Mouse (Mus musculus) layer of hippocampus, adult 8-10 months (tissue): ENCODE data around the gene Rere. TPM values are rescaled to one million over a fixed set of nuclear protein-coding genes. Genes with fewer than 3 reads are reported as not detected.
"Not testable (repeated sequence)": the region's sequence is repeated elsewhere in the genome, so short reads cannot be mapped to it uniquely, and the experiment has no call there.

Experiments used
- DNase-seq, 2 experiments: peaks; one replicate each; pipeline ENCODE4 v3.0.0; 2022; ENCODE audit warnings: low spot score in 2 of 2
- total RNA-seq, 4 experiments: library from RNA; stranded (reverse); gene quantifications; 2 replicates each; pipeline ENCODE4 v1.2.4; 2022

Gene Rere
- total RNA-seq, 4 experiments from 2014 or later: 105 to 123 (median 113) TPM

- DNase-seq: no peak
Observed at GRCm38 (mm10) chr4:150493258-150493937, 212.0 kb downstream of the Rere start.

GRCm38 (mm10) chr4:150493938-150494330 lies 212.5 kb downstream of the Rere start:
- DNase-seq: not testable (repeated sequence)

- DNase-seq: no peak
Observed at GRCm38 (mm10) chr4:150495568-150495967, 214.1 kb downstream of the Rere start.

DNA sequence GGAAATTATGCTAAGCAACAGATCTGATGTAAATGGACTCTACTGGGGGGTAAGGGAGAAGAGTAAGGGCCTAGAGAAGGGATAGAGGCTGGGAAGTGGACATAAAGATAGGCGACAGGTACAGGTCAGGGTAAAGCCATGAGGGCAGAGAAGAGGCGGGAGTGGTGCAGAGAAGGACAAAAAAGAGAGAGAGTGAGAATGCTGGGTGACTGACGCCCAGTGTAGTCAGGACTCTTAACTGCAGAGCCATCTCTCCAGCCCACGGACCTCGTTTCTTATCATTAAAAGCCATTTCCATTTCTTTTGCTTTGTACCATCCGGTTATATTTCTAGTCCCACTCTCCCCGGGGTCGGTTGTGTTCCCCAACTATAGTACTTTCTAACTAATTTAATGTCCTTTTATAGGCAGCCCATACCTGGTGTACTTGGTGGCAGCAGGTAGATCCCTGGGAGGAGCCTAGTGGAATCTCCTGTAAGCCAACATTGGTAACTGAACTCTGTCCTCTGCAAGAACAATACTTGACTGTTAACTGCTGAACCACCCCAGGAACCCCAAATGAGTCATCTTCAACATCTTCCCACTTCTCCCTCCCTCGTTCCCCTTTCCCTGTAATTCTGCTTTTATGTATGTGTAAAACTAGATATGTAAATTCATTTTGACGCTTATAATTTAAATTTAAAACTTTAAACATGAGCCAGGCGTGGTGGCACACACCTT lies 223.0 kb downstream of the Rere start:
- DNase-seq: no peak

DNA sequence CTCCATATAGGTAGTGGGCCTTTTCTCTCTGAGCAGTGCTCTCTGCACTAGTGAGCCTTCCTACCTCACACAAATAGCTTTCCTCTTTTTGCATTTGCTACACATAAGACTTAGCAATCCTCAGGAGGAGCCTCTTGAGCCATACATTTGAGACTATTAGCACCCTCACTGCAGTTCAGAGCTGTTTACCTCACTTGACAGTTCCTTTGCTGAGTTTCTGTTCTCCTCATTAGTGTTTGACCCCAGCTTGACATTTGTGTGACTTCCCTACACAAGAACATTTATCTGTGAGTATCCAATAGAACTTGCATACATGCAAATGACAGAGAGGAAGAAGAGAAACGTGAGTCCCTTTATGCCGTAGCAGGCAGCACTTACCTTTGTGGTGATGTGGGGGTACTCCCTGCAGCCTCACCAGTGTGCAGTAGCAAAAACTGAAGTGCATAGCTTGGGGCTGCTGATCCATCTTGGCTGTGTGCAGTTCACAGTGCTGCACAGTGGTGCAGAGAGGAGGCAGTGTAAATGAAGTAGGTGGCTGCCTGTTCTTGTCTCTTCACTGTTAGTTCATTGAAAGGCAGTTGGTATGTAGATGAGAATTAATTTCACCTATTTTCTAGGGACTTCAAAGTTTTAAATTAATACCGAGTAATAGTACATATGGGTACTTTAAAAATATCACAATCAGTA lies 227.7 kb downstream of the Rere start:
- no peak for DNase-seq

DNA sequence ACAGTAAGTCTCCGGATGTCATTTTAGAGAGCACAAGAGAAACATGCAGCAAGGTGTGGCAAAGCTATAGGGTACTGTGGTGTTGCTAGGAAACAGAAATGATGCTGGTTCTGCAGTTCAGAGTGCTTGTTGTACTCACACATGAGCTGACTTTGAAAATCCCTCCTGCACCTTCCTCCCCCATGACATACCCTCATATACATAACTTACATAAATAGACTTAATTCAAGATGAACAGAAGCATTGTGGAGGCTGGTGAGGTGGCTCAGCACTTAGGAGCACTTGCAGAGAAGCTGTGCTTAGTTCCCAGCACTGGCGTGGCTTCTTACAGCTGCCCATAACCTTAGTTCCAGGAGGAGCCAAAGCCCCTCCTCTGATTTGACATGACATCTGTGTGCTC lies 228.6 kb downstream of the Rere start:
- DNase-seq: no peak

DNA sequence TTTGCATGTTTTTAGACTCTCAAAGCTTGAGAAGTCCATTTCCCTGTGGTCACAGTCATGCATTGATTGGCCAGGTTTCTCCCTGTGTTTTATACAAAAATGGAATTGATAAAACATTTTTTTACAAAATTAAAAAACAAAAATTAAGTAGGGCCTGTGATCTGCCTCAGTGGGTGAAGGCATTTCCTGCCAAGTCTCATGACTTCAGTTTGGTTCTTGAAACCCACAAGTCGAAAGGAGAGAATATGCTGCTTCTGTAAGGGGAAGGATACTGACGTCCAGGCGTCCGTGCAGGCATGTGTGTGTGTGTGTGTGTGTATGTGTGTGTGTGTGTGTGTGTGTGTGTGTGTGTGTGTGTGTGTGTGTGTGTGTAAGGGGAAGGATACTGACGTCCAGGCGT lies 231.9 kb downstream of the Rere start:
- not testable (repeated sequence) for DNase-seq

GRCm38 (mm10) chr4:150516201-150516600 lies 234.8 kb downstream of the Rere start:
- no peak for DNase-seq

DNA sequence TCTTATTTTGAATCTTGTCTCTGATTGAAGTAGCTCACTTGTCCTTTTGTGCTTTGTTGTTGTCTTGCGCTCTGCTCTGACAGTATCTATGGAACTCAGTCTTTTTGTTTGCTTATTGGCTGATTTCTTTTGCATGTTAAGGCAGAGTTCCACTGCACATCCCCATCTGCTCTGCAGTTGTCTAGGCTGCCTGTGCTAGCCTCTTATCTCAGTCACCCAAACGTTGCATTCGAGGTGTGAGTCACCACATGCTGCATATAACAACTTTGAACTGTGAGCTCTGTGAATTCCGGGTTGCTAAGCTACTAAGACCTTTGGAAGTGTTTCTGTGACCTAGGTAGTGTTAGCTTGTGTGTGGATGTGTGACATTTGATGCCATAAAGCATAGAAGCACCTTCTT lies 235.9 kb downstream of the Rere start:
- no peak for DNase-seq

DNA sequence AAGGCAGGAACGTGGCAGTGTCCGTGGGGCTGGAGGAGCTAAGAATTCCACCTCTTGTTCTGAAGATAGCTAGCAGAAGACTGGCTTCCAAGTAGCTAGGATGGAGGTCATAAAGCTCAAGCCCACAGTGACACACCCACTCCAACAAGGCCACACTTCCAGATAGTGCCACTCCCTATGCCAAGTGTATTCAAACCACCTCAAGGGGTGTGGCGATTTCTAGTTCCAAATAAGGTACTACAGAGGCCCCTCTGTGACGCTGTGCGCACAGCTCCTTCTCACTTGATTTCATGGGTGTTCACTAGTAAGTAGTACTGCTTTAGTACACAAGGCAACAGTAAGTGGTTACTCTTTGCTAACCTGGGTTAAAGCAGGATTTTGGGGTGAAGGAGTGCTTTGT lies 237.4 kb downstream of the Rere start:
- no peak for DNase-seq

- no peak for DNase-seq
Observed at GRCm38 (mm10) chr4:150520069-150520468, 238.6 kb downstream of the Rere start.

DNA sequence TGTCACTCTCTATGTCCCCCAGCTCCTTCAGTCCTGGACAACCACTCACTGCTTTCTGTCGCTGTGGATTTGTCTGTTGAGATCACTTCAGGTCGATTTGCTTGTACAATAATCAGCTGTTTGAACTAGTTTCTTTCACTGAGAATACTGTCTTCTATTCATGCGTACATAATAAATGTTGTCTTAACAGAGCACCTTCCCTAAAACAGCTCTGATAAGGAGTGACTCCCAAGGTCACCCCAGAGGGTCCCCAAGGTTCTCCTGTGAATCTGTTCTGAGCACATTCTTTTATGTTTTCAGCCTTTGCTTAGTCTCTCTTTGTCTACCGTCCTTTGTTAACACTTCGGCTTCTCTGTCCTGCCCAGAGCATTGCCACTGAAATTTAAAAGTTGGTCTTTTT lies 241.0 kb downstream of the Rere start:
- DNase-seq: no peak

GRCm38 (mm10) chr4:150523351-150523750 lies 241.9 kb downstream of the Rere start:
- no peak for DNase-seq

DNA sequence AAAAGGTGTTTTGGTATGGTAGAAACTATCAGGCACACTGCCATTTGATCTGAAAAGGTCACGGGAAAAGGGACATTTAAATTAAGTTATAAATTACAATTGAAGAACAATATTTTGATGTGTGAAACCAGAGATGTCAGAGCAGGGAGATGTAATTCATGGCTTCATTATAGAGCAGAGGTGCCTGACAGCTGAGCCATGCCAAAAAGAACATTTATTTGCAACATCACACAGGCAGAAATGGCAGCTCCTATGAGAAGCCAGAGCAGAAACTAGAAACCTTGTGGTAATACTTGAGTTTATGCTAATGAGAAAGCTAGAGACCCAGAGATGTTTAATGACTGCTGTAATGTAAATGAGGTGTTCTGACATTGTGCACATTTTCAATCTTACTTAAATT lies 244.8 kb downstream of the Rere start:
- no peak for DNase-seq

DNA sequence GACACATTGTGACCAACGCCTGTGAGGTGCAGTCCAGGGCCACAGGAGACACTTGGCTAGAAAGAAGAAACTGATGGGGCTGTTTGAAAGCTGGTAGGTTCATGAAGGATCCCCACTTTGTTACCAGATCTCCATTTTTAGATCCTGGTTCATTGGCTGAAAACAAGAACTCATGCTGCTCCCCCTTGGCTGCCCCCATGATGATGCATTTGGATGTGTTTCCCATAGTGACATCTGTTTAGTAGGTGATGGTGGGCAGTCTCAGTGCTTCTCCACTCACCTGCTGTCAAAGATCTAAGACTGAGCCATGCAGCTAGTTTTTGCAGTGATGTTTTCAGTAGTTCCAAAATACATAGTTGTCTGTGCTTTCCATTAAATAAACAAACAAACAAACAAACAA lies 247.0 kb downstream of the Rere start:
- DNase-seq: no peak

DNA sequence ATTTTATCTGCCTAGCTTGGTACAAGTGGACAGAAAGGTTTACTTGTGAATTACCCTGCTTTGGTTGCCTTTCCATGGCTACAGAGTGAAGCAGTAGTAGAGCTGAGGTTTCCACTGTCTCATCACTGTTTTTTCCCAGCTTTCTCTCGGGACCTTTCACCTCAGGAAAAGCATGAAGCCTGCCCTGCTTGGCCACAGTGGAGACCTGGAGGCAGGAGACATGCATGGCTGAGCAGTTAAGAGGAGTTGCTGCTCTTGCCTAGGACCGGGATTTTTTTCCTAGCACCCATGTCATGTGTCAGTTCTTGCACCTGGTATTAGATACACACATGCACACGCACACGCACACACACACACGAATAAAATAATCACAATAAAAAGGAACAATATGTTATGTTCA lies 247.4 kb downstream of the Rere start:
- DNase-seq: no peak

DNA sequence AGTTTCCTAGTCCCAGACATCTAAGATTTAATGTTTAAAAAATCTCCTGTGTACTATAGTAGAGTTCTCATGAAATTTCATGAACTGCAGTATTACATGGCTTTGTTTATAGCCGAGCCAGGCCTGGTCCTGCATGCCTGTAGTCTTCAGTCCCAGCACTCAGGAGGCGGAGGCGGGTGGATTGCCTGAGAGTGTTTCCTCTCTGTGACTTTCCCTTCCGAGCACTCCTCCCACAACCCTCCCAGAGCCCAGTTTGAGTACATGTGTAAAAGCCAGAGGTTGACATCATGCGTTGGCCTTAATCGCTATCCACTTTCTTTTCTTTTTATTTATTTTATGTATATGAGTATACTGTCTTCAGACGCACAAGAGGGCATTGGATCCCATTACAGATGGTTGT lies 250.4 kb downstream of the Rere start:
- no peak for DNase-seq

GRCm38 (mm10) chr4:150536821-150537510 lies 255.5 kb downstream of the Rere start:
- DNase-seq: no peak

DNA sequence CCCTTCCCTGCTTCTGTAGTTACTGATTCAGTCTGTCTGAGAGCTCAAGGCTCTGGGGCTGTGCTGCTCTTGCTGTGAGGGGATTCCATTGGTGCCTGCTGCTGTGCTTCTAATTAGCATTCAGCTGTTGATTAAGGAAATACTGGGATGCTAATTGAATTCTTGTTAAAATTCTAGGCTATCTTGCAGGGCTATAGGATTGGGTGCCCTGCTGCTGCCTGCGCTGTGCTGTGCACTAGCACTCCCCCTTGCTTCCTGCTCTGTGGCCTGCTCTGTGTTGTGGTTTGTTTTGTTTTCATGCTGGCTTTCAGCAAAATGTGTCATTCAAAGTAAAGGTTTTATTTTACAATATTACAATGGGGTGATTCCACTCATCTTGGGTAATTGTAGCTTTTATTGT lies 258.4 kb downstream of the Rere start:
- DNase-seq: no peak

DNA sequence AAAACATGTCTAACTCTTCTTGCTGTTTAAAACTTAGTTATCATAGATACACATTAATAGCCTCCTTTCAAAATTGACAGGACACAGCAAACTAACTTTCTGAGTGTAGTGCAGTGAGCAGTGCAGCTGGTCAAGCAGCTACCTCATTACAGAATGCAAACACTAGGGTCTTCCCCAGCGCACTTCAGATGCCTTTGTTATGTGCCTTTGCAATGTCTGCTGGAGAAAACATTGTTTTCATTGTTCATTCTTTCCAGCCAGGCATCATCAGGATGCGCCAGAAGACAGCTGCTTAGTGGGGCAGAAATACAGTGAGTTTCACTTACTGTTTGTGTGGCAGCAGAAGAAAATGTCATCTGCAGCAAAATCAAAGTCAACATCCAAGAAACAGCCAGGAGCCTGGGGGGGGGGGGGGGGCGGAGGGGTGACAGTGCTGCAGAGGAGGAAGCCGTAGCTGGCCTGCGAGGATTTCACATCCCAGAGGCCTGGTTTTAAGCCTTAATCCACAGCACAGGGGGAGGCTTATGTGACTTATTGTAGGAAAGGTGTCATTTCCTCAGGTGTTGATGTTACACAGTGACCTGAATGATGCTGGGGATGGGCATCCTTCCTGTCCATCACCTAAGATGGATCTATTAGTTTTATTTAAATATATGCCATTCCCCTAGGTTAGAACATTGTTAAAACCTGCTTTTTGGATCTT lies 259.1 kb downstream of the Rere start:
- no peak for DNase-seq

DNA sequence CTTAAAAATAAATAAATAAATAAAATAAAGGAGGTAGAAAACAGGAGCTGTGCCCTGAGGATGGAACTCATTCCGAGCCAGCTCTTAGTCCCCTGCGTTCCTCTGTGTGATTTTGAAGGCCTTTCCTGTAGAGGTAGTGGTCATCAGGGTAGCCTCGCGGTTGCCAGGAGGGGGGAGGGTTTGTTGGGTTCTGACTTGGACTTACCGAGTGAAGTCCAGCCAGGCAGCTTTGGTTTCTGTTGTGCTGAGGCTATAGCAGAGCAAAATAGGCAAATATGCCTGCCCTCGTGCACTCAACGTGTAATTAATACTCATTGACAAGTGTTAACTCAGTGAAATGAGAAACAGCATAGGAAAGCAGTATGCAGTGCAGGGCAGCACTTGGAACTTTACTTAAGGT lies 262.8 kb downstream of the Rere start:
- DNase-seq: no peak
